In the genomic region with DNA sequence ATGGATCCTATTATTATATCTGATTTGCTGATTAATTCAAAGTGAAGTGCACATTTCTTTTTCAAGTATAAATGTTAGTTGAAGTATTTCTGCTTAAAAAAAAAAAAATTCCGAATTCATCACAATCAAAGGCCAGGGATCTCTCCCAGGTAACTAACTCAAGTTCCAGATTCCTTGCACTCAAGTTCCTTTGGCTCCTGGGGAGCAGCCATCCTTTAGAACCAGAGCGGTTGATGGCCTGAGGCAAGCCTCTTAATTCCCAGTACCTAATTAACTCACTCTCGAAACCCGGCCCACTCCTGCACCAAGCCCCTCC, we compare ENCODE assay signal across 8 mouse cellular contexts. TPM values are rescaled to one million over a fixed set of nuclear protein-coding genes. Genes with fewer than 3 reads are reported as not detected.
DNase-seq lines count a peak whose midpoint lies in the region; ATAC-seq and TF ChIP-seq lines count a peak whose summit lies in the region.

No protein-coding gene starts in this region.

- no peak overlapping the region for H3K9ac ChIP-seq in heart, adult 2 months (ENCODE audit: low read depth, low read length)
- H3K9ac ChIP-seq in liver, embryonic 11.5 days (ENCODE audit: low read depth, low read length) = no peak overlapping the region
- H3K9ac ChIP-seq in stomach, embryonic 16.5 days (ENCODE audit: low read length) = 0 out of 2 replicates have a peak overlapping the region, but pooled peaks have one; percentile 58

- no peak for TF ChIP-seq CTCF in heart, adult 2 months (IDR thresholded peaks at IDR 0.05)
- TF ChIP-seq CTCF in testis, adult 2 months (IDR thresholded peaks at IDR 0.05; ENCODE audit: control insufficient read depth, insufficient read depth, insufficient replicate concordance, low read depth, low read length) = no peak

- H3K4me1 ChIP-seq in heart, adult 2 months (ENCODE audit: control insufficient read depth, insufficient read depth, low read length) = no peaks in the 10 kb centered on the region
- peaks cover 2% of the 10 kb centered on the region; the same call in 1 of the 2 replicates for H3K4me1 ChIP-seq in testis, adult 2 months (ENCODE audit: control insufficient read depth, insufficient read depth, low read length)
- H3K4me1 ChIP-seq in liver, embryonic 11.5 days (replicated peaks; ENCODE audit: control insufficient read depth, insufficient read depth, low read length) = peaks cover 3% of the 10 kb centered on the region; the same call in 1 of the 2 replicates
- H3K4me1 ChIP-seq in stomach, embryonic 16.5 days (ENCODE audit: control insufficient read depth, insufficient read depth, low read length) = peaks cover 6% of the 10 kb centered on the region; the same call in 1 of the 2 replicates

- peak overlapping the region; percentile 59 for H3K4me3 ChIP-seq in heart, adult 2 months
- H3K4me3 ChIP-seq in testis, adult 2 months (ENCODE audit: control insufficient read depth, low read depth, low read length) = peak overlapping the region; percentile 97
- peak overlapping the region; percentile 72 for H3K4me3 ChIP-seq in liver, embryonic 11.5 days (ENCODE audit: low read depth, low read length)
- H3K4me3 ChIP-seq in stomach, embryonic 16.5 days (replicated peaks; ENCODE audit: low read length) = peak overlapping the region; percentile 100

- intact Hi-C loops in heart, adult 2 months (cut with DNase I) = loop anchor here (1.0 to 10.0 kb wide), 2 partner anchors 28 to 313 kb away; partner anchors contain the start of genes Ndufb5 and Pik3ca
- intact Hi-C loops in heart, postnatal 36 days (cut with DNase I) = loop anchor here (2.0 to 5.0 kb wide), 2 partner anchors 29 to 176 kb away; partner anchors contain the start of genes Mrpl47 and Ndufb5

- DNase-seq in heart, adult 2 months = no peak
- no peak for DNase-seq in heart, postnatal 36 days
- DNase-seq in testis, postnatal 14 days (ENCODE audit: low spot score) = no peak
- no peak for DNase-seq in liver, embryonic 11.5 days (ENCODE audit: low spot score)
- no peak for DNase-seq in T-cell, adult 2 months (ENCODE audit: low spot score)

- H3K4me2 ChIP-seq in liver, embryonic 11.5 days = peak overlapping the region; percentile 60
- peak overlapping the region; percentile 59 for H3K4me2 ChIP-seq in stomach, embryonic 16.5 days (ENCODE audit: low read depth, low read length)

- no peaks in the 10 kb centered on the region for H3K27me3 ChIP-seq in heart, adult 2 months (ENCODE audit: control insufficient read depth, insufficient read depth, low read length)
- no peaks in the 10 kb centered on the region for H3K27me3 ChIP-seq in testis, adult 2 months (ENCODE audit: control insufficient read depth, insufficient read depth, low read length)
- no peaks in the 10 kb centered on the region for H3K27me3 ChIP-seq in liver, embryonic 11.5 days (replicated peaks; ENCODE audit: control insufficient read depth, insufficient read depth, low read length)
- H3K27me3 ChIP-seq in stomach, embryonic 16.5 days (ENCODE audit: control insufficient read depth, insufficient read depth, low read length) = no peaks in the 10 kb centered on the region

- no peaks in the 10 kb centered on the region for H3K36me3 ChIP-seq in heart, adult 2 months (ENCODE audit: control insufficient read depth, insufficient read depth, low read length)
- no peaks in the 10 kb centered on the region; the same call in 1 of the 2 replicates for H3K36me3 ChIP-seq in testis, adult 2 months (ENCODE audit: control insufficient read depth, insufficient read depth, low read length)
- peaks cover 15% of the 10 kb centered on the region; the same call in 1 of the 2 replicates for H3K36me3 ChIP-seq in liver, embryonic 11.5 days (ENCODE audit: control insufficient read depth, insufficient read depth, low read length)
- H3K36me3 ChIP-seq in stomach, embryonic 16.5 days (ENCODE audit: control insufficient read depth, insufficient read depth, low read length) = peaks cover 8% of the 10 kb centered on the region; the same call in 1 of the 2 replicates

- no peak for TF ChIP-seq POLR2A in heart, adult 2 months (IDR thresholded peaks at IDR 0.05; ENCODE audit: insufficient read depth, low read depth, low read length)
- no peak for TF ChIP-seq POLR2A in testis, adult 2 months (IDR thresholded peaks at IDR 0.05; ENCODE audit: control insufficient read depth, low read depth, low read length)

- 0 out of 2 replicates have a peak overlapping the region, but pooled peaks have one; percentile 36 for H3K27ac ChIP-seq in heart, adult 2 months
- H3K27ac ChIP-seq in testis, adult 2 months (ENCODE audit: control insufficient read depth, insufficient read depth, low read depth, low read length) = peak overlapping the region; percentile 32
- no peak overlapping the region for H3K27ac ChIP-seq in liver, embryonic 11.5 days (ENCODE audit: low read depth, low read length)
- H3K27ac ChIP-seq in stomach, embryonic 16.5 days (ENCODE audit: low read length) = 0 out of 2 replicates have a peak overlapping the region, but pooled peaks have one; percentile 18

- TF ChIP-seq EP300 in heart, adult 2 months (IDR thresholded peaks at IDR 0.05; ENCODE audit: insufficient read depth, low read depth, low read length) = no peak

- WGBS in heart, adult 2 months = 5% methylated on average over 4 of the region's 4 CpGs
- 4% methylated on average over 4 of the region's 4 CpGs for WGBS in liver, embryonic 11.5 days
- 4% methylated on average over 4 of the region's 4 CpGs for WGBS in stomach, embryonic 16.5 days

- no peak for ATAC-seq in liver, embryonic 11.5 days (replicated peaks; ENCODE audit: low FRiP score)
- no peak for ATAC-seq in stomach, embryonic 16.5 days (ENCODE audit: insufficient read depth, low FRiP score)
- no peak for ATAC-seq in monocyte, adult 5-6 weeks (replicated peaks; ENCODE audit: insufficient number of reproducible peaks, low FRiP score, low TSS enrichment, poor library complexity, severe bottlenecking)

- H3K79me2 ChIP-seq in heart, adult 2 months (replicated peaks; ENCODE audit: control insufficient read depth, insufficient read depth, low read length) = no peaks in the 10 kb centered on the region

- H3K9me3 ChIP-seq in liver, embryonic 11.5 days (ENCODE audit: control insufficient read depth, low read length) = no peaks in the 10 kb centered on the region
- no peaks in the 10 kb centered on the region for H3K9me3 ChIP-seq in stomach, embryonic 16.5 days (replicated peaks; ENCODE audit: control insufficient read depth, low read length)

RNA-seq across cellular contexts. Expression of gene Actl6a, which starts 1.9 kb away (rescaled TPM):
- 10 to 100 TPM; 22.1 to 22.9 TPM for total RNA-seq in heart, adult 2 months (2021)
- 11.1 and 18.1 TPM in 2 replicates for polyA plus RNA-seq in heart, adult 2 months (2012; rRNA removed)
- 10 to 100 TPM; 21.8 to 22.4 TPM for total RNA-seq in heart, postnatal 36 days (2021)
- polyA plus RNA-seq in testis, adult 2 months (2012; rRNA removed) = 55.2 and 55.4 TPM in 2 replicates
- 195 and 196 TPM in 2 replicates for polyA plus RNA-seq in liver, embryonic 11.5 days (2014; fragmentation: Nextera tagmentation; extraction: Ambion mirVana)
- 120 TPM in 2 replicates for polyA plus RNA-seq in stomach, embryonic 16.5 days (2015; fragmentation: Nextera tagmentation; extraction: Ambion mirVana)
- total RNA-seq in monocyte, adult 5-6 weeks (2017) = 53.7 to 82.1 TPM (median 65.7 TPM) in 3 replicates

RNA-seq across cellular contexts. Expression of gene Ndufb5, which starts 28.8 kb away (rescaled TPM):
- 100 to 1,000 TPM; 793 to 933 TPM for total RNA-seq in heart, adult 2 months (2021)
- polyA plus RNA-seq in heart, adult 2 months (2012; rRNA removed) = 925 and 1,211 TPM in 2 replicates
- total RNA-seq in heart, postnatal 36 days (2021) = 100 to 1,000 TPM; 896 to 938 TPM
- polyA plus RNA-seq in testis, adult 2 months (2012; rRNA removed) = 260 and 272 TPM in 2 replicates
- polyA plus RNA-seq in liver, embryonic 11.5 days (2014; fragmentation: Nextera tagmentation; extraction: Ambion mirVana) = 268 and 280 TPM in 2 replicates
- 268 and 316 TPM in 2 replicates for polyA plus RNA-seq in stomach, embryonic 16.5 days (2015; fragmentation: Nextera tagmentation; extraction: Ambion mirVana)
- 91.5 to 116 TPM (median 116 TPM) in 3 replicates for total RNA-seq in monocyte, adult 5-6 weeks (2017)

RNA-seq across cellular contexts. Expression of gene Mrpl47, which starts 29.4 kb away (rescaled TPM):
- total RNA-seq in heart, adult 2 months (2021) = 10 to 100 TPM; 39.3 to 44.8 TPM
- polyA plus RNA-seq in heart, adult 2 months (2012; rRNA removed) = 4.8 and 10.8 TPM in 2 replicates
- 10 to 100 TPM; 30.4 to 34.3 TPM for total RNA-seq in heart, postnatal 36 days (2021)
- 15.0 and 18.8 TPM in 2 replicates for polyA plus RNA-seq in testis, adult 2 months (2012; rRNA removed)
- polyA plus RNA-seq in liver, embryonic 11.5 days (2014; fragmentation: Nextera tagmentation; extraction: Ambion mirVana) = 50.5 and 58.4 TPM in 2 replicates
- 26.4 and 28.1 TPM in 2 replicates for polyA plus RNA-seq in stomach, embryonic 16.5 days (2015; fragmentation: Nextera tagmentation; extraction: Ambion mirVana)
- 7.0 to 12.6 TPM (median 10.5 TPM) in 3 replicates for total RNA-seq in monocyte, adult 5-6 weeks (2017)
